Mouse (Mus musculus): ENCODE measurements around the gene Vamp9.
A peak's percentile ranks its signal among the peaks of the same experiment; 100 is the strongest.

Vamp9 gene

DNA sequence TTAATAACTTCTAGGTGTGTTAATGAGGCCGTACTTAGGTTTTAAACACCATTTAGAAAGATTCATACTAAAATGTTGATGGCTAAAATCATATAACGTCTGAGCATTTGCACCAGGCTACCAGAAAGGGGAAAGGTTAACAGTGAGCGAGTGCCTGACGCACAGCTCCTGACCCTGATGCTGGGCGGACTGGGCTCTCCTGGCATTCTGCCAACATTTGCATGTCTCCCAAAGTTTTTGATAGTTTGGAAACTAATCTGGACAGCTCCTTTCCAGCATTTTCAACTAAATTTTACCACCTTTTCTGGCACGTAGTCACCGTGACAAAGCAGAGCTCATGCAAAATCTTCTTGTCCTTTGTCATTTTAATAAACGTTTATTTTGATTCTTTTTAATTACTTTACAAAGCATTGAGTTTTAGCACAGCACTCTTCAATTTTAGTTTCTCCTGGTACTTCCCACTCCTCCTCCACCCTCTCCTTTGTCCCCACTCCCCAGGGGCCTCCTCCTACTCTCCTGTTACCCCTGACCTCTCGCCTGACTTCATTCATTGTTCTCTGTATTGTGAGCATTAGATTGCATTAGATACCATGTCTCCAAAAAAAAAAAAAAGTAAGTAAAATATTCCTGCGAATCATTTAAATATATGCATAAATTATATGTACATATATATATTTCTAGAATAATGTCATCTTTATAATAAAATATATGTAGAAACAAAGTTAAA, 35.9 kb downstream of the Vamp9 start:
- DNase-seq (ENCODE audit: low read depth, low spot score), result no peak

DNA sequence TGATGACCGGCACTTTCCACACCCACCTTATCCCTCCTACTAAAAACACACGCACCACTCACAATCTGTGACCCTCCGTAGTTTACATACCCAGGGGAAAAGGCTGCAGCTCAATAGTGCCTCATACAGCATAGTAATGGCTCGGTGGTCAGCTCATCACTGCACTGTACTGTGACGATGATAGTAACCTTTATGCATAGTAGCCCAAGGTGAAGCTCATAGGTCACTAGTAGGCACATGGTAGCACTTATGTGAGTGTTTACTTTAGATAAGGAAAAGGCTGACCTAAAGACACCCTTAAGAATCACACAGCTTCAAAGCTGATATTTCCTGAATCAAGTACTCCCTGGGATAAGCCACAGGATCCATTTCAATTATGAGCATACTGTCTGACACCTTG, 46.5 kb downstream of the Vamp9 start:
- DNase-seq (ENCODE audit: low read depth, low spot score), result no peak

DNA sequence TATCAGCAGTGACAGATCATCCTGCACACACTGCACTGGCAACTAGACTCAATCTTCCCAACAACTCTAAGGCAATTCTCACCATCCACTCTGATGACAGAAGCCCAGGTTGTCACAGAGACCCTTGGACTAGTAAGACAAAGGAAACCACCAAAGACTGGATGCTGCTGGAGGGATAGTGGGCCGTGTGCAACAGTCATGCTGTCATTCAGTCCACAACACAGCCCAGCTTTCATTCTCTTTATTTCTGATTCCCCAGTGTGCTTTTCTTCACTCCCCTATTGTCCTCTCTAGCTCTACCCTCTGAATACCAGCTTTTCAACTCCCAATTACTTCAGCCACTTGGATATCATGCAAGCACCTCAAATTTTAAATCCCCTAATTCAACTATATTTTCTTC, 47.8 kb downstream of the Vamp9 start:
- no peak for DNase-seq (ENCODE audit: low read depth, low spot score)

DNA sequence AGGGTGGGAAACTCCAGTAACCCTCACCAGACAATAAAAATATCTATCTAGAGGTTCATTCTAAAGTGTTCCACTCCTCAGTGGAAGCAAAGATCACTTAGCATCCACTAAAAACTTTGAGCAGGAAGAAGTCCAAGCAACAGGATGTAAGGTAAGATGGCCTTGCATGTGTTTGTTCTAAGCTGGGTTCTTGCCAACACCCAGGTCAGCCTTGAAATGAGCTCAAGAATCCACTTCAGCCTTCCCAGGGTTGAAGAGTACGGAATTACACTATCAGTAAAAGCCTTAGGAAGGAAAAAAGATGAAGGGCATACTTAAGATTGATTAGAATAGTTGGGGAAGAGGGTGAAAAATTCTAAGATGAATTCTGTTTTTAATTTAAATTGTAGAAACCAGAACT, 52.6 kb downstream of the Vamp9 start:
- no peak for DNase-seq (ENCODE audit: low read depth, low spot score)

DNA sequence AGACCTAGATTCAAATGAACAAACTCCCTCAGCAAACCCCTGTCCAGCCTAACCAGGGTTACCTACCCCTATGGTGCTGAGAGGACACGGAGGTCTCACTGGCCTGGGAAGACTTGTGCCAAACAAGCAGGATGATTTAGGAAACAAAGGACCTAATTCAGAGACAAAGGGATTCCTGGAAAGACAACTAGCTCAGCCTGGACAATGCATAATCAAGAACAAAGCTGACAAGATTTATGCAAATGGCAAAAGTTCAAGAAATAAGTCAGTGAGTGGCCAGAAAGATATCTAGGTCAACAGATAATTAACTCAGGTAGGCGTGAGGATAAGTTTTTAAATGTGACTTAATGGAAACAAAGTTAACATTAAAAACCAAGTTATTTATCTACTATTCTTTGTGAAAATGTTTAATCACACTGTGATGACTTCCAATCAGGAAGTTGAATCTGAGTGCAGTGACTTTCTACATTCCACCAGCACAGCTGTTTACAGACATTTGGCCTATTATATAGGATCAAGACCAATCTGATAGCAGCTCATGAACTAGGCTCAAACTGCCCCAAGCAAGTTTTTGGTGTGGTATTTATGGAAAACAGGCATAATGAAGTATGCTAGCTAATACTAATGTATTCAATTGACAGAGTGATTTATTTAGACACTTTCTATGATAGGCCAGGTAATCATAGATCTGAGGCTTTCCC, 53.3 kb downstream of the Vamp9 start:
- DNase-seq (ENCODE audit: low read depth, low spot score), result no peak

DNA sequence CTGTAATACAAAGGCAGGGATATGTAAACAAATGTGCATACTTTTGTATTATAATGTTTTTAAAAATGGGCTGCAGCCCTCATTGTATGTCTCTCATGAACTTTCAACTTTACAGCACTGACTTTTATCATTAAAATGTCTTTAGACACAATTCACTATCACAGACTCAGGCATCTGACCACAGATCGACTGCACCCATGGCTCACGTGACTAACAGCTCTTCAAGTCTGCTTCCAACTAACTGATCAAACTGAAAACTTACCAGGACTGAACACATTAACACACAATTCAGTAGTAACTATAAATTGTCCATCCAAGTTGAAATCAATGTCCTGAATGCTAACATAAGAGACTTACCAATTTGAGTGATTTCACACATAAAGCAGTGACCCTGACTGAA, 53.9 kb downstream of the Vamp9 start:
- no peak for DNase-seq (ENCODE audit: low read depth, low spot score)

DNA sequence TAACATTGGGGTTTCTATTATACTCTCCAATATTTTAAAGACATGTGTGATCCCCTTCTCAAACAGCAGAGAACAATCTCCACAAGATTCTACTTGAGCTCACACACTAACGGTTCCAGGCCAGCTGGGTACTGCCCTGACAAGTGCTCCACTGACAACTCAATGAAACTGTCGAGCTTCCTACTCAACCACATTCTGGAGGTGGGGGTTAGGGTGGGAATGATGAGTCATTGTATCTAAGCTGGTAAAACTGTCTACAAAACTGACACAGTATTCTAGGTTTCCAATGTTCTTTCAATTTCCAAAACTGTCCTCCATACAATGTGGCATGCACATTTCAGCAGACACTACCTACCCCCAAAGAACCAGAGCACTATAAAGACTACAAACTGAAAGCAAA, 67.9 kb downstream of the Vamp9 start:
- no peak for DNase-seq (ENCODE audit: low read depth, low spot score)

DNA sequence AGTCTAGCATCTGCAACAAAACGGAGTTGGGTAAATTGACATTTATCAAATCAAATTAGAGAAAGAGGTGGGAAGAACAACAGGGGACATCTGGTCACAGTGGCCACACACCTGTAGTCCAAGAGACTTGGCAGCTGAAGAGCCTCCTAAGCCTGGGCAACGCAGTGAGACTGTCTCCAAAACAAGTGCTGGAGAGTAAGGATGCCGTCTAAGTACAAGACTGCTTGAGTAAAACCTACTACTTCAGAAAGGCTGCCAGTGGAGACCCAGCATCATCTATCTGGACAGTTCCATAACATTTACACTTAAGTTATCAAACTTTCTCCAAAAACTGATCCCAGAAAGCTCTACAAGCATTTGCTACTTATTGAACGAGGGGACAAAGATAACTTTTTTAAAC, 69.0 kb downstream of the Vamp9 start:
- no peak for DNase-seq (ENCODE audit: low read depth, low spot score)

DNA sequence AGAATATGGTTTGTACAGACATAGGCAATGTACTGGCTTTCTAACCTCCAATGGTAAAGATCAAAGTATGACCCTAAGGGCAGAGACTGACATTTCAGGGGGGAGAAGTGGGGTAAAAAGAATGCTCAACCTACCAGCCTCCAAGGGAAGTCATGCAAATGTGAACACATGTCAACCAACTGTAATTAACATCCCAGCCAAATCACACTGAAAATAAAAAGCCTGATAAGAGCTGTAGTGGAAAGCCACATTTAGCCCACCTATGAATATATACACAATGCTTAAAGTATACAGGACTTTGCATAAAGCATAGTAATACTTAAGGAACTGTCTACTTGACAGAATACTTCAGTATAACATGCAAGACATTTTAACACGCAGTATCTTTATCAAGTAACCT, 69.7 kb downstream of the Vamp9 start:
- no peak for DNase-seq (ENCODE audit: low read depth, low spot score)

DNA sequence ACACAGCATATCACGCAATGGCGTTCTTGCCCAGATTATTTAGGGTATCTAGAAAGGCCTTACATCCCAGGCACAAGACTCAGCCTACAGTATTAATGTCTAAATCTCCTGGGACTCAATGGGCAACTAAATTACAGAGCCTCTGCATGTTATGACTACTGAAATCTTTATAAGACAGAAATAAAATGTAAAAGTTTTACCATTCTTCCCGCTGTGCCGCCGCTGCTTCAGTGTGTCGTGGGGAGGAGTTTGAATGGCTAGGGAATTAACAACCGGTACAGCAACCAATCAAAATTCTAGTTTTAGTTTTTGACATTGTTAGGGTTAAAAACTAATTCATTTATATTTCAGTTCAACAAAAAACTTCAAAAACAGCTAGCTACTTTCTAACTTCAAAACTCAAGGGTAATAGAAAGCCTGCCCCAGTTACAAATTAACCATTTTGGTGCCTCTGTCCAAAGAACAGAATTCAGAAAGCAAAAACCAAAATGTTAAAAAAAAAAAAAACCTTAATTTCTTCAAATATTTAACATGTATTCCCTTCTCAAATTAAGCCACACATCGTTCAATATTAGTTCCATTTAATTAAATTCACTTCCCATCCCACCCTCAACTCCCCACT, 70.4 kb downstream of the Vamp9 start:
- peak; percentile 54 for DNase-seq (ENCODE audit: low read depth, low spot score)

DNA sequence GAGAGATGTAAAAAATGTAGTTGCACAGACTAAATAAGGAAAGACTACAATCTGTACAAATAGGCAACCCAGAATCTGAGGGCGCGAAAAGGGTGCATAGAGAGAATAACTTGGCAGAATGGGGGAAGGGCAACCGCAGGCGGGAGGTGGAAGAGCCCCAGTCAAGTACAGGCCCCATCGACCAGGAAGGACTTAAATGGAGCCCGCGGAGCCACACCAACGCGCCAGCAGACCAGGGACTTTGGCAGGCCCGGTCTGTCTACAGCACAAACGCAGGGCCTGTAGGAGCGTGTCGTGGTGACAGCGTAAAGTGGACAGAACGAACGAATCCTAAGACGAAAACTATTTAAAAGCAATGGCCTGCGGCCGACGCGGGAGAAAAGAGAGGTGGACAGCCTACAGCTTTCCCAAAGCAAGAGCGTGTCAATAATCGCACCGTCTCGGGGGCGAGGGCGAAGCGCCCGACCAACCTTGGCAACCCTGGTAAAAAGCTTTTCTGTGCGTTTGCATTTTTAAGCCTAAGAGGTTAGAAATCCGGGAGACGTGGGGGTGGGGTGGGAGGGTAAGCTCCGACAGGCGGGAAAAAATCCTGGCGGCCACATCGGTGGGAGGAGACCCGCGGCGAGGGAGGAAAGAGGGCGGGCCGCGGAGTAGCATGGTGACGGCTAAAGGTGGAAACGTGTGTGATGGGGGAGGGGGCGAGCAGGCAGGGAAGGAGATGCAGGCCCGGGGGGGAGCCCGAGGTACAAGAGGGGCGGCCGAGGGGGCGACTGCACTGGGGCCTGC, 71.7 kb downstream of the Vamp9 start:
- peak; percentile 82 for DNase-seq (ENCODE audit: low read depth, low spot score)

DNA sequence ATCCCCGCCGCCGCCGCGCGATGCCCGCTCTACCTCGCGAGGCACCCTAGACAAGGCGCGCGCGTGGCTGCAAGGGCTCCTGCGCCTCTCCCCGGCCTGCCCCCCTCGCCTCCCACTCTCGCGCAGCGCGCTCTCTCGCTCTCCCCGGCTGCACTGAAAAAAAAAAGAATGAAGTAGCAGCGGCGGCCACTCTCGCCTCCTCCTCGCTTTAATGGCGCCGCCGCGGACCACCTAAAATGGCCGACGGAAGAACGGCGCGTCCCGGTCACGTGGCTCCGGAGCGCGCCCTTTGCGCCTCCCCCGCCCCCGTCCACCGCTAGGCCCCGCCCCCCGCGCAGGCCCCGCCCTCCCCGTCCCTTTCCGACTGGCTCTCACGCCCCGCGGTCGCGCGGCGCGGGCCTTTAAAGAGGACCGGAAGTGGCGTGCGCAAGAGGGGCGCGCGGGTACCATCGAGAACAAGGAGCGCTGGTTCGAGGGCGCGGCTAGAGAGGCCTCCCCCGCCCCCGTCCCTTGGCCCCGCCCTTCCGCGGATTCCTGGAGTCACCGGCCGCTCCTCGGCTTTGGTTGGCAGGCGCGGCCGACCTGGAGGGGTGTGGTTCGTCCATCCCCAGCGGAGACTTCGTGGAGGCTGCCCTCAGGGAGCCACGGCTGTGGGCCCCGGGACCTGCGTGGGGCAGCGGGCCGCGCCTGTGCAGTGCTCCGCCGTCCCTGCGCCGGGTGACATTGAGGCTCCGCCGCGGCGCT, 72.8 kb downstream of the Vamp9 start, which contains the start of the genes Hnrnpd and 4930524J08Rik:
TSS of gene Hnrnpd (minus strand) at position 240 of the 744 bp plus-strand sequence.
TSS of gene 4930524J08Rik (plus strand) at position 363 of the 744 bp plus-strand sequence.
- peak; percentile 98 for DNase-seq (ENCODE audit: low read depth, low spot score)

DNA sequence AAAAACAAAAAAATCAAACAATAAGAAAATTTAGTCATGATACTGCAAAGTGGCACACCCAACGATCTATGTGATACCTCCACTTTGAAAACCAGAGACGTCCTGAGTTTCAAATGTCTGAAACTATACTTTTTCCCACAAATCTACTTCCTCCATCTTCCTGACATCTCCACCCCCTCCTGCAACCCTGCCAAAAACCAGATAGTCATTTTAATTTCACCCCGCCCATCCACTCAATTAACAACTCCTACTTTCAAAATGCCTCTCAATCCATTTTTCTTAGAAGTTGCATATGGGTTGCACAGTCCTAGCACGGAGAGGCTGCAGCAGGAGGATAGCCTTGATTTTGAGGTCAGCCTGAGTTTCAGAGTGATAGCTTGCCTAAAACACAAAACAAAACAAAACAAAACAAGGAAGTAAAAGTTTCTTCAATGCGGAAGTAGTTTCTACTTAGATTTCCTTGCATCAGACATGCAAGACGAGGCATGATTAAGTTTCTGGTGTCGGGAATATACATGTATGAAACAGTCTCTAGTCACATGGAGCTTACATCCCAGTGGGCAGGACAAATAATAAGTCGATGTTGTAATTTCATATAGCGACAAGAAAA, 77.5 kb downstream of the Vamp9 start:
- peak; percentile 70 for DNase-seq (ENCODE audit: low read depth, low spot score)

DNA sequence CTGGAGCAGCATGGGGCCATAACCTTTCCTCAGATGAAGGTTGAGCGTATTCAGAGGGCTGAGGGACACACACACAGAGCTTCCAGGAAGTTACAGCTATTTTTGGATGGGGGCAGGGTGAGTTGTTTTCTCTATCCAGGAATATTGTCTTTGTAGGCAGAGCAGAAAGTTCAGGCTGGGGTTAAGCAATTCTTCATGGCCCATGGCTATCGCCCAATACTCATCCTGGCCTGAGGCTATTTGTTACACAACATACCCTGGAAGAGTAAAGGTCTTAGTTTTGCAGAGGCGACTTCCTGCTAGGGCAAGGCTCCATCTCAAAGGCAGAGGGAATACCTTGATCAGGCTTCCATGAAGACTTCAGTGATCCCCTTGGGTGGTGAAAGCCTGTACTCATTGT, 88.1 kb downstream of the Vamp9 start:
- DNase-seq (ENCODE audit: low read depth, low spot score), result no peak

DNA sequence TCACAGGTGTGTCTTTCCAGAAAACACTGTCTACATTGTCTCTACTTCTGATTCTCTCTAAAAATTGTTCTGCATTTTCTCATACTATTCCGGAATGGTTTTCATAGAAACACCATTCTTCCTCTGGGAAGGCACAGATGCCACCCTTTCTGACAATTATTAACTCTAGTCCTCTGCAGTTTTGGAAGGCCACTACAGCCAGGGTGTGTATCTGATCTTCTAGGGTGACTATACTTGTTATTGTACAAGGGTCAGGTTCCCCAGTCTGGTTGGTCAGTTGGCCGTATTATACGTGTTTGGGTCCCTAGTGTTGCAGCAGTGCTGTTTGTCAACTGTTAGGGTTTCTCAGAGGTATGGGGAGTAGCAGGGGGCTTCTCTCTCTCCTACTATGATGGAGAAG, 88.6 kb downstream of the Vamp9 start:
- no peak for DNase-seq (ENCODE audit: low read depth, low spot score)

DNA sequence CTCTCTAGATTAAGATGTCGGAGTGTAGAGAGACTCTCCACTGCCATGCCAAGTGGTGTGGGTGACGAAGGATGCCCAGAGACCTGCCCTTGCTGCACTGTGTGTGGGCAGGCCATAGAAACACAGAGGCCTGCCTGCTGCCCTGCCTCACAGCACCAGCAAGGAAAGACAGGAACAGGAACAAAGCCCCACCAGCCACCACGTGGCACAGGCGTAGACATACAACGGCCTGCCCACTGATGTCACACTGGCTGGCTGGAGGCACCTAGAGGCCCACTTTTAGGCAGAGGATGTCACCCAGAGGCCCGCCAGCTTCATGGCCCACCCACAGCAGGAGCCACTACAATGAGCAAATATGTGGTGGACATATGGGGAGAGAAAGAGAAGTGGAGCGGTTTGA, 94.0 kb downstream of the Vamp9 start:
- DNase-seq (ENCODE audit: low read depth, low spot score), result no peak

DNA sequence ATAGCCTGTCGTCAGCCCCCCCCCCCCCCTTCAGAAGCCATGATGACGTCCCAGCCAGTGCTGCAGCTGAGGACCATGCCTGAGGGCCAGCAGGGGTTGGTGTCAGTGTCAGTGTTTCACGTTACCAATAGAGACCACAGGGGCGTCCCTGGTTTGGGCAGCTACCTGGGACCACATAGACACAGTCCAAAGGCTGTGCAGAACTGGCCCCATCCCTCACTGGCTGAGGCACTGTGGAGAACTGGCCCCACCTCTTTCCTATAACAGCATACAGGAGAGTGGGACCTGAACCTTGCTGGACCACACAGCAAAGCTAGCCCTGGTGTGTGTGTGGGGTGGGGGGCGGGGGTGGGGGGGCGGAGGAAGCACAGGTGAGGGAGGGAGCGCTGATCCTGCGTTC, 94.4 kb downstream of the Vamp9 start:
- DNase-seq (ENCODE audit: low read depth, low spot score), result no peak
